Mouse (Mus musculus): ENCODE measurements at regions not wholly inside any gene's neighbourhood (a gene's known extent, or its start where the extent isn't known, plus 50 kb on each side); places are given as distances from the start of the nearest gene placed in this dataset.

GRCm38 (mm10) chr14:58761291-58761690, 381.4 kb downstream of the 1700129C05Rik start:
- Histone ChIP-seq H3K4me3 (ENCODE audit: low read length) (no peak overlapping the region), H3K9ac (replicated peaks; ENCODE audit: low read length) (no peak overlapping the region), H3K36me3 (ENCODE audit: insufficient read depth, low read length) (no peaks in the 10 kb centered on the region), H3K27me3 (ENCODE audit: insufficient read depth, low read length) (no peaks in the 10 kb centered on the region), H3K27ac (no peak overlapping the region), H3K4me1 (ENCODE audit: insufficient read depth, low read length) (no peaks in the 10 kb centered on the region), H3K9me3 (ENCODE audit: low read length) (no peaks in the 10 kb centered on the region), H3K4me2 (ENCODE audit: low read depth, low read length) (no peak overlapping the region)
- WGBS, result 85% methylated on average over 2 of the region's 2 CpGs
- DNase-seq (ENCODE audit: low spot score), result no peak
- ATAC-seq, result no peak
- no peak for TF ChIP-seq CTCF (IDR thresholded peaks at IDR 0.05; ENCODE audit: low read depth)

GRCm38 (mm10) chr14:58759759-58760158, 382.9 kb downstream of the 1700129C05Rik start:
- no peak for TF ChIP-seq CTCF (IDR thresholded peaks at IDR 0.05; ENCODE audit: low read depth)
- Histone ChIP-seq H3K27me3 (ENCODE audit: insufficient read depth, low read length) (no peaks in the 10 kb centered on the region), H3K9ac (replicated peaks; ENCODE audit: low read length) (no peak overlapping the region), H3K36me3 (ENCODE audit: insufficient read depth, low read length) (no peaks in the 10 kb centered on the region), H3K9me3 (ENCODE audit: low read length) (no peaks in the 10 kb centered on the region), H3K27ac (no peak overlapping the region), H3K4me1 (ENCODE audit: insufficient read depth, low read length) (no peaks in the 10 kb centered on the region), H3K4me3 (ENCODE audit: low read length) (no peak overlapping the region), H3K4me2 (ENCODE audit: low read depth, low read length) (no peak overlapping the region)
- 67% methylated on average over 4 of the region's 4 CpGs for WGBS
- no peak for DNase-seq (ENCODE audit: low spot score)
- no peak for ATAC-seq

GRCm38 (mm10) chr14:58753781-58754180, 388.9 kb downstream of the 1700129C05Rik start:
- no peak for TF ChIP-seq CTCF (IDR thresholded peaks at IDR 0.05; ENCODE audit: low read depth)
- peak; percentile 51 for DNase-seq (ENCODE audit: low spot score)
- no peak overlapping the region for H3K4me2 ChIP-seq (ENCODE audit: low read depth, low read length)

GRCm38 (mm10) chr14:58753136-58753535, 389.6 kb downstream of the 1700129C05Rik start:
- Histone ChIP-seq H3K4me2 (ENCODE audit: low read depth, low read length) (no peak overlapping the region), H3K4me3 (ENCODE audit: low read length) (no peak overlapping the region), H3K36me3 (ENCODE audit: insufficient read depth, low read length) (no peaks in the 10 kb centered on the region), H3K27me3 (ENCODE audit: insufficient read depth, low read length) (no peaks in the 10 kb centered on the region), H3K9ac (replicated peaks; ENCODE audit: low read length) (no peak overlapping the region), H3K4me1 (ENCODE audit: insufficient read depth, low read length) (no peaks in the 10 kb centered on the region), H3K27ac (no peak overlapping the region), H3K9me3 (ENCODE audit: low read length) (no peaks in the 10 kb centered on the region)
- ATAC-seq (no peak), DNase-seq (ENCODE audit: low spot score) (peak; percentile 37)
- TF ChIP-seq CTCF (IDR thresholded peaks at IDR 0.05; ENCODE audit: low read depth), result no peak
- 38% methylated on average over 1 of the region's 1 CpGs for WGBS

More at GRCm38 (mm10) chr14:58753781-58754180, 388.9 kb downstream of the 1700129C05Rik start:
- Histone ChIP-seq H3K36me3 (ENCODE audit: insufficient read depth, low read length) (no peaks in the 10 kb centered on the region), H3K27ac (no peak overlapping the region), H3K4me3 (ENCODE audit: low read length) (no peak overlapping the region), H3K9ac (replicated peaks; ENCODE audit: low read length) (no peak overlapping the region), H3K9me3 (ENCODE audit: low read length) (no peaks in the 10 kb centered on the region), H3K4me1 (ENCODE audit: insufficient read depth, low read length) (no peaks in the 10 kb centered on the region), H3K27me3 (ENCODE audit: insufficient read depth, low read length) (no peaks in the 10 kb centered on the region)
- no peak for ATAC-seq
- WGBS, result 66% methylated on average over 7 of the region's 7 CpGs

- Histone ChIP-seq H3K4me1 (ENCODE audit: insufficient read depth, low read length) (no peaks in the 10 kb centered on the region), H3K9ac (replicated peaks; ENCODE audit: low read length) (no peak overlapping the region), H3K36me3 (ENCODE audit: insufficient read depth, low read length) (no peaks in the 10 kb centered on the region), H3K9me3 (ENCODE audit: low read length) (no peaks in the 10 kb centered on the region), H3K4me2 (ENCODE audit: low read depth, low read length) (no peak overlapping the region), H3K4me3 (ENCODE audit: low read length) (no peak overlapping the region), H3K27ac (no peak overlapping the region), H3K27me3 (ENCODE audit: insufficient read depth, low read length) (no peaks in the 10 kb centered on the region)
- no peak for DNase-seq (ENCODE audit: low spot score)
- ATAC-seq, result no peak
- no peak for TF ChIP-seq CTCF (IDR thresholded peaks at IDR 0.05; ENCODE audit: low read depth)
- WGBS, result 77% methylated on average over 1 of the region's 1 CpGs
Measured at GRCm38 (mm10) chr14:58726418-58726817, 416.3 kb downstream of the 1700129C05Rik start.

- Histone ChIP-seq H3K27me3 (ENCODE audit: insufficient read depth, low read length) (no peaks in the 10 kb centered on the region), H3K9me3 (ENCODE audit: low read length) (no peaks in the 10 kb centered on the region), H3K9ac (replicated peaks; ENCODE audit: low read length) (no peak overlapping the region), H3K4me3 (ENCODE audit: low read length) (no peak overlapping the region), H3K36me3 (ENCODE audit: insufficient read depth, low read length) (no peaks in the 10 kb centered on the region), H3K27ac (no peak overlapping the region), H3K4me1 (ENCODE audit: insufficient read depth, low read length) (no peaks in the 10 kb centered on the region), H3K4me2 (ENCODE audit: low read depth, low read length) (no peak overlapping the region)
- no peak for TF ChIP-seq CTCF (IDR thresholded peaks at IDR 0.05; ENCODE audit: low read depth)
- no peak for ATAC-seq
- DNase-seq (ENCODE audit: low spot score), result no peak
Measured at GRCm38 (mm10) chr14:58714856-58715255, 427.8 kb downstream of the 1700129C05Rik start.

GRCm38 (mm10) chr14:58709861-58710260, 432.8 kb downstream of the 1700129C05Rik start:
- H3K4me1 ChIP-seq (ENCODE audit: insufficient read depth, low read length), result no peaks in the 10 kb centered on the region
- H3K27ac ChIP-seq, result no peak overlapping the region
- no peaks in the 10 kb centered on the region for H3K9me3 ChIP-seq (ENCODE audit: low read length)
- WGBS, result 43% methylated on average over 7 of the region's 7 CpGs
- no peak for ATAC-seq
- H3K4me2 ChIP-seq (ENCODE audit: low read depth, low read length), result no peak overlapping the region
- H3K27me3 ChIP-seq (ENCODE audit: insufficient read depth, low read length), result no peaks in the 10 kb centered on the region
- no peak for TF ChIP-seq CTCF (IDR thresholded peaks at IDR 0.05; ENCODE audit: low read depth)
- no peaks in the 10 kb centered on the region for H3K36me3 ChIP-seq (ENCODE audit: insufficient read depth, low read length)
- no peak overlapping the region for H3K9ac ChIP-seq (replicated peaks; ENCODE audit: low read length)
- peak; percentile 16 for DNase-seq (ENCODE audit: low spot score)
- no peak overlapping the region for H3K4me3 ChIP-seq (ENCODE audit: low read length)

Measured in hindbrain, postnatal 0 days (tissue).